Comparison of ENCODE assay signal across 8 mouse cellular contexts in genomic region chr12:112670718-112671393, GRCm38 (mm10). TPM values are rescaled to one million over a fixed set of nuclear protein-coding genes. Genes with fewer than 3 reads are reported as not detected.
DNase-seq lines count a peak whose midpoint lies in the region; ATAC-seq and TF ChIP-seq lines count a peak whose summit lies in the region.

No protein-coding gene starts in this region.

- 28% methylated on average over 9 of the region's 9 CpGs for WGBS in intestine, embryonic 15.5 days

- H3K4me3 ChIP-seq in intestine, embryonic 15.5 days (replicated peaks), result peak overlapping the region; percentile 97
- H3K4me3 ChIP-seq in myocyte, result no peak overlapping the region

- H3K4me2 ChIP-seq in intestine, embryonic 15.5 days (replicated peaks), result peak overlapping the region; percentile 89
- H3K4me2 ChIP-seq in myocyte (ENCODE audit: low read depth), result peak overlapping the region; percentile 66

- H3K27ac ChIP-seq in intestine, embryonic 15.5 days, result peak overlapping the region; percentile 37; the same call in 1 of the 2 replicates

- H3K27me3 ChIP-seq in intestine, embryonic 15.5 days (replicated peaks), result no peaks in the 10 kb centered on the region
- no peaks in the 10 kb centered on the region for H3K27me3 ChIP-seq in myocyte (ENCODE audit: control insufficient read depth, insufficient read depth, insufficient read length)

- TF ChIP-seq POLR2A in myocyte (IDR thresholded peaks at IDR 0.05; ENCODE audit: insufficient read length, low read depth), result no peak

- H3K9ac ChIP-seq in intestine, embryonic 15.5 days, result peak overlapping the region; percentile 24

- ATAC-seq in intestine, embryonic 15.5 days, result no peak

- no peaks in the 10 kb centered on the region for H3K9me3 ChIP-seq in intestine, embryonic 15.5 days

- no peak overlapping the region for H3ac ChIP-seq in myocyte (ENCODE audit: control insufficient read depth, insufficient read length)

- peaks cover 64% of the 10 kb centered on the region for H3K79me2 ChIP-seq in myocyte (ENCODE audit: control insufficient read depth, insufficient read depth)

- H3K36me3 ChIP-seq in intestine, embryonic 15.5 days, result peaks cover 41% of the 10 kb centered on the region
- H3K36me3 ChIP-seq in myocyte (ENCODE audit: control insufficient read depth, insufficient read depth), result peaks cover 13% of the 10 kb centered on the region

- H3K4me1 ChIP-seq in intestine, embryonic 15.5 days (replicated peaks), result peaks cover 73% of the 10 kb centered on the region

- peak; percentile 77 for DNase-seq in ovary, adult 18-20 months (ENCODE audit: low spot score)
- no peak for DNase-seq in ovary, postnatal 10 days (ENCODE audit: low spot score)
- peak; percentile 98 for DNase-seq in heart, adult 11 months
- DNase-seq in thymus, postnatal 25 days, result no peak
- DNase-seq in layer of hippocampus, adult 9-10 months (ENCODE audit: low spot score), result no peak
- DNase-seq in Muller cell, postnatal 12 days (ENCODE audit: inconsistent ontology term), result no peak

TF ChIP-seq in myocyte, 11 proteins besides CTCF, POLR2A, EP300 and RAD21:
- TF ChIP-seq TCF12 (IDR thresholded peaks at IDR 0.05; ENCODE audit: insufficient read depth, poor library complexity, severe bottlenecking) (no peak), MYOG (IDR thresholded peaks at IDR 0.05; ENCODE audit: control insufficient read depth in 1 of 3, insufficient read depth in 1 of 3, insufficient read length in 2 of 3, low read depth in 2 of 3) (peak in 1 of 3 experiments; percentile 76), MYOD1 (IDR thresholded peaks at IDR 0.05; ENCODE audit: control insufficient read depth in 1 of 3, insufficient read length in 2 of 3, low read depth in 2 of 3) (peak in 1 of 3 experiments; percentile 19)
TF ChIP-seq in myocyte: peak in this region for 2.

RNA-seq across cellular contexts. Expression of gene Akt1, which starts 3.8 kb away (rescaled TPM):
- 128 and 141 TPM in 2 replicates for polyA plus RNA-seq in intestine, embryonic 15.5 days (2015; fragmentation: Nextera tagmentation; extraction: Ambion mirVana)
- 352 TPM for polyA plus RNA-seq in myocyte (2012; fragmentation: generic; extraction: Trizol)

RNA-seq across cellular contexts. Expression of gene Zbtb42, which starts 7.8 kb away (rescaled TPM):
- polyA plus RNA-seq in intestine, embryonic 15.5 days (2015; fragmentation: Nextera tagmentation; extraction: Ambion mirVana), result 7.5 and 10.3 TPM in 2 replicates
- 4.4 TPM for polyA plus RNA-seq in myocyte (2012; fragmentation: generic; extraction: Trizol)

RNA-seq across cellular contexts. Expression of gene Siva1, which starts 26.4 kb away (rescaled TPM):
- polyA plus RNA-seq in intestine, embryonic 15.5 days (2015; fragmentation: Nextera tagmentation; extraction: Ambion mirVana), result 183 and 225 TPM in 2 replicates
- polyA plus RNA-seq in myocyte (2012; fragmentation: generic; extraction: Trizol), result 85.6 TPM

RNA-seq across cellular contexts. Expression of gene Cep170b, which starts 49.4 kb away (rescaled TPM):
- 20.1 and 22.4 TPM in 2 replicates for polyA plus RNA-seq in intestine, embryonic 15.5 days (2015; fragmentation: Nextera tagmentation; extraction: Ambion mirVana)
- 22.8 TPM for polyA plus RNA-seq in myocyte (2012; fragmentation: generic; extraction: Trizol)

RNA-seq across cellular contexts. Expression of gene Adssl1, which starts 51.0 kb away (rescaled TPM):
- 2.1 and 2.8 TPM in 2 replicates for polyA plus RNA-seq in intestine, embryonic 15.5 days (2015; fragmentation: Nextera tagmentation; extraction: Ambion mirVana)
- polyA plus RNA-seq in myocyte (2012; fragmentation: generic; extraction: Trizol), result 202 TPM

Comparison
In these comparisons a context has a peak if more than half of its experiments do, and no peak if none do; other contexts are left out.
1. DNase-seq: peak in ovary, adult 18-20 months (single experiment) and heart, adult 11 months (single experiment); none in ovary, postnatal 10 days (single experiment), thymus, postnatal 25 days (single experiment), layer of hippocampus, adult 9-10 months (single experiment) and Muller cell, postnatal 12 days (single experiment).